Mouse (Mus musculus): ENCODE measurements around the gene Tfip11. TPM values are rescaled to one million over a fixed set of nuclear protein-coding genes. Genes with fewer than 3 reads are reported as not detected.
"Not testable (repeated sequence)": the region's sequence is repeated elsewhere in the genome, so short reads cannot be mapped to it uniquely, and the experiment has no call there.

Gene Tfip11
- total and polyA plus RNA-seq, 3 experiments = 34.6 to 44.7 TPM; not detected in 1

DNA sequence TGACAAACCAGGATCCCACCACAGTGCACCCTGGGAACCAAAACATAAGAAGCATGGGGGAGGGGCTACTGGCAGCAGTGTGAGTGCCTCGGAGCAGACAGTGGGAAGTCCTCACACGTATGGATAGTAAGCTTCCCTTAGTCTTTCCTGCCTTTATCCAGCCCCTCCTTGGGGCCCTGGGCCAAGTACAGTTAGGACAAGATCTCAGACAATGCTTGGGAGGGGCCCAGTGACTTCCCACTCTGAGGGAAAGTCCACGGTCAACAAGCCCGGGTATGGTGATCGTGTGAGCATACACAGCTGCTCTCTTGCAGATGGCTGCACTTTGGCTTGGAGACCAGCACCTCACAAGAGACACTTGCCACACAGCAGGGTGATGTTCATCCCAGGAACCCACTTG, 8.8 kb upstream of the Tfip11 start:
- H3K4me1 ChIP-seq (ENCODE audit: control insufficient read depth in 1 of 2, insufficient read depth in 2 of 2, low read length in 2 of 2) = no peaks in the 10 kb centered on the region
- no peaks in the 10 kb centered on the region for H3K9me3 ChIP-seq (replicated peaks; ENCODE audit: insufficient read depth, low read length)
- TF ChIP-seq CTCF (IDR thresholded peaks at IDR 0.05 in 2 of 3, conservative IDR thresholded peaks at IDR 0.05 in 1 of 3; ENCODE audit: control insufficient read depth in 1 of 3, insufficient read depth in 1 of 3, low read depth in 2 of 3, low read length in 3 of 3, poor library complexity in 1 of 3, severe bottlenecking in 1 of 3) (no peak), CHD1 (IDR thresholded peaks at IDR 0.05; ENCODE audit: low read depth, low read length) (no peak), E2F4 (IDR thresholded peaks at IDR 0.05; ENCODE audit: borderline replicate concordance, low read depth, low read length) (no peak), RAD21 (IDR thresholded peaks at IDR 0.05; ENCODE audit: low read depth, low read length) (no peak), MAZ (IDR thresholded peaks at IDR 0.05; ENCODE audit: low read depth, low read length) (no peak), ZMIZ1 (IDR thresholded peaks at IDR 0.05; ENCODE audit: low read depth, low read length) (no peak), ZKSCAN1 (IDR thresholded peaks at IDR 0.05; ENCODE audit: low read depth, low read length) (no peak), BHLHE40 (IDR thresholded peaks at IDR 0.05; ENCODE audit: borderline replicate concordance, low read depth, low read length) (no peak), MAX (IDR thresholded peaks at IDR 0.05; ENCODE audit: low read length) (no peak), MAFK (IDR thresholded peaks at IDR 0.05; ENCODE audit: borderline replicate concordance, low read depth, low read length) (no peak)
- no peak overlapping the region for H3K27ac ChIP-seq (ENCODE audit: control insufficient read depth, low read depth, low read length)
- H3K9ac ChIP-seq (ENCODE audit: control insufficient read depth, low read depth, low read length, poor library complexity, severe bottlenecking) = no peak overlapping the region
- H3K4me3 ChIP-seq (ENCODE audit: control insufficient read depth in 1 of 2, insufficient read depth in 1 of 2, low read depth in 2 of 2, low read length in 2 of 2) = no peak overlapping the region
- no peaks in the 10 kb centered on the region for H3K36me3 ChIP-seq (ENCODE audit: control insufficient read depth in 1 of 2, insufficient read depth in 2 of 2, low read length in 2 of 2)
- no peaks in the 10 kb centered on the region for H3K27me3 ChIP-seq (ENCODE audit: control insufficient read depth in 1 of 2, insufficient read depth in 2 of 2, low read length in 2 of 2)
- no peak for DNase-seq (ENCODE audit: low read depth, low spot score)
- no peaks in the 10 kb centered on the region for H3K79me2 ChIP-seq (ENCODE audit: control insufficient read depth, insufficient read depth, low read length, poor library complexity)

DNA sequence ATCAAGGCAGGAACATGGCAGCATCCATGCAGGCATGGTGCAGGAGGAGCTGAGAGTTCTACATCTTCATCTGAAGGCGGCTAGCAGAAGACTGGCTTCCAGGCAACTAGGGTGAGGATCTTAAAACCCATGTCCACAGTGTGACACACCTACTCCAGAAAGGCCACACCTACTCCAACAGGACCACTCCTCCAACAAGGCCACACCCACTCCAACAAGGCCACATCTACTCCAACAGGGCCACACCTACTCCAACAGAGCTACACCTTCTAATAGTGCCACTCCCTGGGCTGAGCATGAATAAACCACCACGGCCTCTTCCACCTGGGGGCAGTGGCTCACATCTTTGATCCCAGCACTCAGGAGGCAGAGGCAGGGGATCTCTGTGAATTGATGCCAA, 6.8 kb upstream of the Tfip11 start:
- H3K79me2 ChIP-seq (ENCODE audit: control insufficient read depth, insufficient read depth, low read length, poor library complexity); H3K36me3 ChIP-seq (ENCODE audit: control insufficient read depth in 1 of 2, insufficient read depth in 2 of 2, low read length in 2 of 2); H3K9ac ChIP-seq (ENCODE audit: control insufficient read depth, low read depth, low read length, poor library complexity, severe bottlenecking); H3K4me3 ChIP-seq (ENCODE audit: control insufficient read depth in 1 of 2, insufficient read depth in 1 of 2, low read depth in 2 of 2, low read length in 2 of 2); H3K9me3 ChIP-seq (replicated peaks; ENCODE audit: insufficient read depth, low read length); H3K27me3 ChIP-seq (ENCODE audit: control insufficient read depth in 1 of 2, insufficient read depth in 2 of 2, low read length in 2 of 2); H3K4me1 ChIP-seq (ENCODE audit: control insufficient read depth in 1 of 2, insufficient read depth in 2 of 2, low read length in 2 of 2); H3K27ac ChIP-seq (ENCODE audit: control insufficient read depth, low read depth, low read length): not testable (repeated sequence)
- TF ChIP-seq CTCF (IDR thresholded peaks at IDR 0.05 in 2 of 3, conservative IDR thresholded peaks at IDR 0.05 in 1 of 3; ENCODE audit: control insufficient read depth in 1 of 3, insufficient read depth in 1 of 3, low read depth in 2 of 3, low read length in 3 of 3, poor library complexity in 1 of 3, severe bottlenecking in 1 of 3) = peak in 1 of 3 experiments; percentile 13; a peak in 1 of 6 replicates
- peak; percentile 81 for DNase-seq (ENCODE audit: low read depth, low spot score)

DNA sequence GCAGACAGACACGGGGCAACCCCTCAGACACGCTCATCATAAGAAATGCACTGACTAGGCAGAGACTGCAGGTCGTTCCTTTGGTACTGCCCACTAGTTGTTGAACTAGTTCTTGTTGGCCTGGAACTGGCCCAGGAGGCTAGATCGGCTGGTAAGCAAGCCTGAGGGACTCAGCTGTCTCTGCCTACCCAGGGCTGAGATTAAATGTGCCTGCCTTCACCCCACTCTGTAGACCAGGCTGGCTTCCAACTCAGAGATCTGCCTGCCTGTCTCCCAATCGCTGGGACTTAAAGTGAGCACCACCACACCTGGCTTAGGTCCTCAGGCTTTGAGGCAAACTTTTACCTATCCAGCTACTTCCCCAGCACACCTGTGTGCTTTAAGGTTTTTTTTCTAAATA, 5.8 kb upstream of the Tfip11 start:
- Histone ChIP-seq H3K9me3 (replicated peaks; ENCODE audit: insufficient read depth, low read length) (no peaks in the 10 kb centered on the region), H3K9ac (ENCODE audit: control insufficient read depth, low read depth, low read length, poor library complexity, severe bottlenecking) (no peak overlapping the region), H3K79me2 (ENCODE audit: control insufficient read depth, insufficient read depth, low read length, poor library complexity) (no peaks in the 10 kb centered on the region), H3K36me3 (ENCODE audit: control insufficient read depth in 1 of 2, insufficient read depth in 2 of 2, low read length in 2 of 2) (peaks cover 0 to 8% of the 10 kb centered on the region in 2 experiments; a peak in 2 of 4 replicates), H3K27ac (ENCODE audit: control insufficient read depth, low read depth, low read length) (no peak overlapping the region), H3K4me1 (ENCODE audit: control insufficient read depth in 1 of 2, insufficient read depth in 2 of 2, low read length in 2 of 2) (peaks cover 0 to 8% of the 10 kb centered on the region in 2 experiments; a peak in 2 of 4 replicates), H3K4me3 (ENCODE audit: control insufficient read depth in 1 of 2, insufficient read depth in 1 of 2, low read depth in 2 of 2, low read length in 2 of 2) (no peak overlapping the region), H3K27me3 (ENCODE audit: control insufficient read depth in 1 of 2, insufficient read depth in 2 of 2, low read length in 2 of 2) (no peaks in the 10 kb centered on the region)
- DNase-seq (ENCODE audit: low read depth, low spot score) = no peak
- TF ChIP-seq RAD21 (IDR thresholded peaks at IDR 0.05; ENCODE audit: low read depth, low read length) = no peak
